Mouse (Mus musculus) stomach, embryonic 14.5 days (tissue): ENCODE measurements around the gene 4930438A08Rik. TPM values are rescaled to one million over a fixed set of nuclear protein-coding genes. Genes with fewer than 3 reads are reported as not detected.

Source experiments
- ATAC-seq: fragments of 200-750 bp; cut with Nextera tagmentation; 2 replicates; pipeline ENCODE4 v1.8.0; 2017; ENCODE audit warnings: low read depth, moderate TSS enrichment; ENCODE audit not compliant: insufficient number of reproducible peaks, insufficient read depth, low FRiP score
- H3K27ac ChIP-seq: fragments of 300-500 bp; sonication (generic); 2 replicates; pipeline ENCODE4 v1.5.1; 2014; ENCODE audit warnings: mild to moderate bottlenecking, low read length, moderate library complexity, mixed read lengths
- H3K27me3 ChIP-seq: fragments of 300-500 bp; sonication (generic); 2 replicates; pipeline ENCODE4 v1.6.1; 2014; ENCODE audit warnings: low read length, control low read depth, mixed read lengths; ENCODE audit not compliant: control insufficient read depth, insufficient read depth
- H3K36me3 ChIP-seq: fragments of 300-500 bp; sonication (generic); 2 replicates; pipeline ENCODE4 v1.6.1; 2014; ENCODE audit warnings: mild to moderate bottlenecking, control low read depth, low read length, moderate library complexity, mixed read lengths; ENCODE audit not compliant: control insufficient read depth, insufficient read depth
- H3K4me1 ChIP-seq: fragments of 300-500 bp; sonication (generic); 2 replicates; pipeline ENCODE4 v1.6.1; 2014; ENCODE audit warnings: low read length, control low read depth, mixed read lengths; ENCODE audit not compliant: control insufficient read depth, insufficient read depth
- H3K4me2 ChIP-seq: fragments of 300-500 bp; sonication (generic); replicated peaks from 2 replicates; pipeline ENCODE4 v1.6.1; 2014; ENCODE audit warnings: low read depth, low read length, control low read depth
- H3K4me3 ChIP-seq: fragments of 300-500 bp; sonication (generic); 2 replicates; pipeline ENCODE4 v1.5.1; 2014; ENCODE audit warnings: low read depth, low read length, control low read depth
- H3K9ac ChIP-seq: fragments of 300-500 bp; sonication (generic); replicated peaks from 2 replicates; pipeline ENCODE4 v1.6.1; 2014; ENCODE audit warnings: low read depth, mild to moderate bottlenecking, control low read depth, low read length, moderate library complexity, mixed read lengths
- H3K9me3 ChIP-seq: fragments of 300-500 bp; sonication (generic); 2 replicates; pipeline ENCODE4 v1.6.1; 2016; ENCODE audit warnings: low read depth, low read length, control low read depth; ENCODE audit not compliant: control insufficient read depth
- WGBS: fragments of 180-500 bp; shearing (Covaris S2); extraction: QIAGEN DNeasy Blood & Tissue Kit; methylation state at CpG from one replicate; pipeline ENCODE4 v1.1.7; 2014; 5-methylcytosine and 5-hydroxymethylcytosine counted together
- polyA plus RNA-seq: library from polyadenylated mRNA; unstranded; fragments of >200 nt; fragmentation: Nextera tagmentation; extraction: Ambion mirVana; gene quantifications from 2 replicates; pipeline ENCODE4 v1.2.1, GENCODE M21; 2014

The 4930438A08Rik gene
- polyA plus RNA-seq, 1 experiment from 2014 or later: not detected

DNA sequence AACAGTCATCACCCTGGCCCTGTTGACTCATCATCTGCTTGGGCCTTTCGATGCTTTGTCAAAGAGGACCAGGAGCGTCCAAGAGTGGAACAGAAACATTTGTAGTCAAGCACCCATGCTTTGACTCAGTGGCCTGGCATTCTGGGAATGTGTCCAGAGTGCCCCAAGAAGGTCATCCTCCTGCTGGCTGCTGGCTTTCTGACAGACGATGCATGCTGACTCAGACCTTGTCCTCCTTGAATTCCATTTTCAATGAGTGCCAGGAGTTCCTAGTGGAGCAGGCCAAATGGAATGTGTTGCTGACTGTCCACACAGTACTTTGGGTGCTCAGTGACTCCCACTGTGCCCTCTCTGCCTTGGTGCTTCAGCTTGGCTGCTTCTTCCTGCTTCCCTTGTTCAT lies 60.1 kb downstream of the 4930438A08Rik start:
- no peak for ATAC-seq
- H3K9ac ChIP-seq: no peak overlapping the region
- H3K9me3 ChIP-seq: no peaks in the 10 kb centered on the region
- 78% methylated on average over 3 of the region's 3 CpGs for WGBS
- peaks cover 29% of the 10 kb centered on the region for H3K36me3 ChIP-seq
- no peak overlapping the region for H3K4me3 ChIP-seq
- H3K27me3 ChIP-seq: no peaks in the 10 kb centered on the region
- H3K4me2 ChIP-seq: no peak overlapping the region
- H3K27ac ChIP-seq: no peak overlapping the region
- peaks cover 9% of the 10 kb centered on the region for H3K4me1 ChIP-seq

Other genes starting within 250 kb of the 4930438A08Rik start
- gene Gm12248, start 181.7 kb upstream of the 4930438A08Rik start, polyA plus RNA-seq: not detected in 2 replicates
- gene Cnot8, start 170.6 kb upstream of the 4930438A08Rik start, polyA plus RNA-seq: 87.7 and 92.6 TPM in 2 replicates
- 21.4 and 24.4 TPM in 2 replicates for gene Gemin5, start 106.3 kb upstream of the 4930438A08Rik start, polyA plus RNA-seq
- gene Mrpl22, start 103.1 kb upstream of the 4930438A08Rik start, polyA plus RNA-seq: 118 and 123 TPM in 2 replicates
- 3.9 and 4.7 TPM in 2 replicates for gene Igtp, start 75.2 kb upstream of the 4930438A08Rik start, polyA plus RNA-seq
- 3.8 and 3.9 TPM in 2 replicates for gene Irgm2, start 75.2 kb upstream of the 4930438A08Rik start, polyA plus RNA-seq
- gene Zfp692, start 32.3 kb downstream of the 4930438A08Rik start, polyA plus RNA-seq: 19.8 and 21.3 TPM in 2 replicates
- 41.8 and 44.9 TPM in 2 replicates for gene Zfp672, start 55.5 kb downstream of the 4930438A08Rik start, polyA plus RNA-seq
- gene Sh3bp5l, start 55.9 kb downstream of the 4930438A08Rik start, polyA plus RNA-seq: 22.4 and 24.2 TPM in 2 replicates
- 32.0 and 42.9 TPM in 2 replicates for gene Lypd8, start 104.2 kb downstream of the 4930438A08Rik start, polyA plus RNA-seq
- gene 1810065E05Rik, start 146.3 kb downstream of the 4930438A08Rik start, polyA plus RNA-seq: not detected in 2 replicates
- gene Gm12253, start 157.8 kb downstream of the 4930438A08Rik start, polyA plus RNA-seq: not detected in 2 replicates
- gene Lypd9, start 178.1 kb downstream of the 4930438A08Rik start, polyA plus RNA-seq: not detected in 2 replicates
- not detected in 2 replicates for gene Olfr30, start 187.5 kb downstream of the 4930438A08Rik start, polyA plus RNA-seq
- gene Olfr332, start 217.8 kb downstream of the 4930438A08Rik start, polyA plus RNA-seq: not detected in 2 replicates
- gene Olfr331, start 227.8 kb downstream of the 4930438A08Rik start, polyA plus RNA-seq: not detected in 2 replicates